Mouse (Mus musculus) C2C12 (cell line): ENCODE measurements around the gene Tas2r119. TPM values are rescaled to one million over a fixed set of nuclear protein-coding genes. Genes with fewer than 3 reads are reported as not detected.

Source experiments
- H3K27me3 ChIP-seq: one replicate; pipeline ENCODE4 v1.6.1; 2011; ENCODE audit not compliant: control insufficient read depth, insufficient read depth, insufficient read length
- H3K36me3 ChIP-seq: one replicate; pipeline ENCODE4 v1.6.1; 2011; ENCODE audit not compliant: control insufficient read depth, insufficient read depth
- H3K4me3 ChIP-seq: one replicate; pipeline ENCODE4 v1.5.1; 2011; ENCODE audit warnings: mild to moderate bottlenecking, control low read depth; ENCODE audit not compliant: poor library complexity, insufficient read depth, severe bottlenecking
- H3K79me2 ChIP-seq: one replicate; pipeline ENCODE4 v1.6.1; 2011; ENCODE audit not compliant: control insufficient read depth, insufficient read depth
- H3K79me3 ChIP-seq: one replicate; pipeline ENCODE4 v1.6.1; 2011; ENCODE audit warnings: low read depth, control low read depth
- H3ac ChIP-seq: one replicate; pipeline ENCODE3; 2011; ENCODE audit warnings: low read depth; ENCODE audit not compliant: control insufficient read depth, insufficient read length
- CEBPB ChIP-seq: IDR thresholded peaks from one replicate; pipeline ENCODE4 v1.6.1; 2011; ENCODE audit warnings: low read depth, mild to moderate bottlenecking, control low read depth, moderate library complexity
- CTCF ChIP-seq: IDR thresholded peaks from one replicate; pipeline ENCODE4 v1.5.1; 2011; ENCODE audit not compliant: control insufficient read depth, insufficient read depth, insufficient read length
- FOSL1 ChIP-seq: IDR thresholded peaks from one replicate; pipeline ENCODE4 v1.8.0; 2011; ENCODE audit warnings: mild to moderate bottlenecking, low read length; ENCODE audit not compliant: poor library complexity, insufficient read depth, severe bottlenecking
- MAX ChIP-seq: IDR thresholded peaks from one replicate; pipeline ENCODE4 v1.6.1; 2011; ENCODE audit warnings: mild to moderate bottlenecking, control low read depth
- MYOD1 ChIP-seq: IDR thresholded peaks from one replicate; pipeline ENCODE4 v1.6.1; 2011; ENCODE audit warnings: low read depth; ENCODE audit not compliant: control insufficient read depth, insufficient read length
- MYOG ChIP-seq: IDR thresholded peaks from one replicate; pipeline ENCODE4 v1.6.1; 2011; ENCODE audit not compliant: control insufficient read depth, insufficient read length; ENCODE audit errors: extremely low read depth
- USF1 ChIP-seq: IDR thresholded peaks from one replicate; pipeline ENCODE4 v1.6.1; 2011; ENCODE audit warnings: low read depth, mild to moderate bottlenecking, control low read depth, moderate library complexity
- long read RNA-seq, 2 experiments: library from polyadenylated mRNA; unstranded; transcript quantifications; one replicate each; pipeline ENCODE4 v2.0.0; 2019 to 2020
- polyA plus RNA-seq: library from polyadenylated mRNA; unstranded; fragments of >200 nt; fragmentation: generic; extraction: Trizol; gene quantifications from one replicate; pipeline ENCODE4 v1.2.1, GENCODE M21; 2012; ENCODE audit warnings: missing spikeins

Gene Tas2r119
- polyA plus RNA-seq = not detected
- long read RNA-seq, experiment 1 = 0 reads
- long read RNA-seq, experiment 2 = 0 reads

- no peaks in the 10 kb centered on the region for H3K36me3 ChIP-seq
- TF ChIP-seq CEBPB (no peak), MAX (no peak), FOSL1 (no peak), CTCF (no peak), USF1 (no peak), MYOG (no peak), MYOD1 (no peak)
- H3K79me2 ChIP-seq = no peaks in the 10 kb centered on the region
- no peak within 1 kb of the TSS for H3ac ChIP-seq
- H3K27me3 ChIP-seq = no peaks in the 10 kb centered on the region
- H3K4me3 ChIP-seq = no peak within 1 kb of the TSS
- H3K79me3 ChIP-seq = no peaks in the 10 kb centered on the region
Observed at GRCm38 (mm10) chr15:32176989-32177388, at the start of gene Tas2r119. Gene Tas2r119, plus strand, starts transcription at chr15:32177289.

- Histone ChIP-seq H3K79me3 (no peaks in the 10 kb centered on the region), H3K36me3 (no peaks in the 10 kb centered on the region), H3K79me2 (no peaks in the 10 kb centered on the region), H3K27me3 (no peaks in the 10 kb centered on the region), H3K4me3 (no peak overlapping the region), H3ac (no peak overlapping the region)
- TF ChIP-seq CTCF (no peak), MYOD1 (no peak), USF1 (no peak), MYOG (no peak), CEBPB (no peak)
Observed at GRCm38 (mm10) chr15:32132315-32132714, 44.8 kb upstream of the Tas2r119 start.

- Histone ChIP-seq H3K36me3 (no peaks in the 10 kb centered on the region), H3K4me3 (no peak overlapping the region), H3K27me3 (no peaks in the 10 kb centered on the region), H3ac (no peak overlapping the region), H3K79me2 (no peaks in the 10 kb centered on the region), H3K79me3 (no peaks in the 10 kb centered on the region)
- no peak for TF ChIP-seq CEBPB
- no peak for TF ChIP-seq MYOG
- no peak for TF ChIP-seq FOSL1
- no peak for TF ChIP-seq CTCF
Observed at GRCm38 (mm10) chr15:32141657-32142056, 35.4 kb upstream of the Tas2r119 start.

- Histone ChIP-seq H3K36me3 (no peaks in the 10 kb centered on the region), H3K79me3 (no peaks in the 10 kb centered on the region), H3K4me3 (no peak overlapping the region), H3K79me2 (no peaks in the 10 kb centered on the region), H3K27me3 (no peaks in the 10 kb centered on the region), H3ac (no peak overlapping the region)
- TF ChIP-seq FOSL1 (no peak), MYOG (no peak), CTCF (no peak), CEBPB (no peak), MAX (no peak), MYOD1 (no peak), USF1 (no peak)
Observed at GRCm38 (mm10) chr15:32144269-32144668, 32.8 kb upstream of the Tas2r119 start.

GRCm38 (mm10) chr15:32153404-32153803 lies 23.7 kb upstream of the Tas2r119 start:
- Histone ChIP-seq H3K79me2 (no peaks in the 10 kb centered on the region), H3K4me3 (no peak overlapping the region), H3K79me3 (no peaks in the 10 kb centered on the region), H3K27me3 (no peaks in the 10 kb centered on the region), H3ac (no peak overlapping the region), H3K36me3 (no peaks in the 10 kb centered on the region)
- TF ChIP-seq FOSL1 (no peak), MYOD1 (no peak), USF1 (no peak), CTCF (no peak), CEBPB (no peak), MYOG (no peak), MAX (no peak)

GRCm38 (mm10) chr15:32153857-32154449 lies 23.1 kb upstream of the Tas2r119 start:
- Histone ChIP-seq H3ac (no peak overlapping the region), H3K27me3 (no peaks in the 10 kb centered on the region), H3K36me3 (no peaks in the 10 kb centered on the region), H3K79me3 (no peaks in the 10 kb centered on the region), H3K4me3 (no peak overlapping the region), H3K79me2 (no peaks in the 10 kb centered on the region)
- no peak for TF ChIP-seq MYOG
- TF ChIP-seq CTCF = no peak
- TF ChIP-seq FOSL1 = no peak
- no peak for TF ChIP-seq CEBPB
- no peak for TF ChIP-seq MAX
- TF ChIP-seq USF1 = no peak
